Mouse (Mus musculus): Measurements from ENCODE around the gene Ankfy1. TPM values are rescaled to one million over a fixed set of nuclear protein-coding genes. Genes with fewer than 3 reads are reported as not detected.

Gene Ankfy1
- 10 to 100 TPM; 30.9 to 49.4 TPM for polyA plus RNA-seq (2017; shearing (Covaris generic))

DNA sequence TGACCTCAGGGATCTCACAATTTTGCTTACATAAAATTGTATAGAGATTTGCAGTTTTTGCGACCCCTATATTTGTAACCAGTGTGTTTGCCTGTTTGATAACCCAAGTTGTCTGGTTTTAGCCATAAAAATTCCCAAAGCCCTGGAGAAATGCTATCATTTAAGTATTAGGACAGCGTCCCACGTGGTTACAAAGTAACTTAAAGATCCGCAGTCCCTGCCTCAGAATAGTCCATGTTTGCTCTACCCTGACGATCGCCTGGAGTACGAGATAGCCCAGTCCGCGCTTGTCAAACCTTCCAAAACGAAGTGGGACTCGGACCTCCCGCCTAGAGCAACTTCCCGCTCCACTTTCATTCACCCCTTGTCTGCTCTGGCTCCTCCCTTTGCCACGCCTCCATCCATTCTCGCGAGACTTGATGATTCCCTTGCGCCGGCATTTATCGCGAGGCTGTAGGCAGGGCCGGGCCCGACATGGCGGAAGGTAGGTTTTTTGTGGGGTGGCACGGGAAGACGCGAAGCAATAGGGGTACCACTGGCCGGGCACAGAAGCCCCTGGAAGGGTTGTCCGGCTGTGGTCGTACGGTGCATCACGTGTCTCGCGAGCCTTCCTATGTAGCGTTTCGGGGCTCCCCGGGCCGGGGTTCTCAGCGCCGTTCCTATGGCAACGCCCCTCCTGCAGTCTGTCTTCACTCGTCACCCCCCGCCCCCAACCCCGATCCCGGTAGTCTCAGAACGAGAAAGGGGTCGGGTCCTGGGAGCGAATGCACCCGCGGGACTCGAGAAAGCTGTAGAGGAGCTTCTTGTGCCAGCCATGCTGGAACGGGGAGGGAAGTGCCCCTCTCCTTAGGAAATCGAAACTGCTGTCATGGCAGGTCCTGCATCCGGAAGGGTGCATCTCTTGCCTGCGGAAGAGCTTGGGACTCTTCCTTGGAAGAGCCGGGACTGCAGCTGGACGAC lies at the start of gene Ankfy1:
Gene Ankfy1, plus strand, starts transcription at position 456 of the 960 bp plus-strand sequence.

DNA sequence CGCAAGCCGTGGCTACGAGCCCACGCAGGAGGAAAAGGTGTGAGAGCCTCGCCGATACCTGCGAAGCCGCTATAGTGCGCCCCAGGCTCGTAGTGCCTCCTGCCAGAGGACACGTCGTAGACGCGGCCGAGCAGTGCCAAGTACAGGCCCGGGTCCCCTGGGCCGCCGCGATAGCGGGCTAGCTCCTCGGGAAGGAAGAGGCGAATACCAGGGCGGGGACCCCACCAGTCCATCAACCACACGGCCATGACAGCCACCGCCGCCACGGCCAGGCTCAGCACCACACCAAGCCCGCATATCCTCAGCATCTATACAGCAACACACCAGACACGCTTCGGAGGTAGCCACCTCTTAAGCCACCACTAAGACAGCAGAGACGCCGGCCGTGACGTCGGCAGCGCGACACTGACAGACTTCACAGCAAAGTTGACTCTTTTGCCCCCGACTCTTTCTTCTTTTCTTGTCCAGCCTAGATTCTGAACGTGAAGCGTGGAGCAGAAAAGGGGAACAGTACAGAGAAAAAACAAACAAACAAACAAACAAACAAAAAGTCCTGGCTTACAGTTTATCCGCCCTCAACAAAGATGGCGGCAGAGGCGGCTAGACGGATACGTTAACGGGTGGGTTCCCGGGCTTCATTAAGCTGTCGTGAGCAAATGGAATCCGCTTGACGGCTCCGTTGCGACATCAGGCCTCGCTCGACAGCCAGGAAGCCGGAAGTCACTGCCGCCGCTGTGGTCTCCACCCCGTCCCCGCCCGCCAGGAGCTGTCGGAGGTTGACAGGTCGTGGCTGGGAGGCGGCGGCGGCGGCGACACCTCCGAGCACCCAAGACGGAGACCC lies 105.9 kb downstream of the Ankfy1 start, which contains the start of the genes Cyb5d2 and Zzef1:
Gene Cyb5d2, minus strand, starts transcription at position 688 of the 841 bp plus-strand sequence.
Gene Zzef1, plus strand, starts transcription at position 772 of the 841 bp plus-strand sequence.

Other genes with a start within 250 kb of the Ankfy1 start
- 10 to 100 TPM; 68.5 to 88.6 TPM for gene Mybbp1a, start 248.7 kb upstream of the Ankfy1 start, polyA plus RNA-seq (2017; shearing (Covaris generic))
- not detected for gene Spns2, start 200.1 kb upstream of the Ankfy1 start, polyA plus RNA-seq (2017; shearing (Covaris generic))
- under 1 TPM; 0.22 to 0.44 TPM for gene Spns3, start 139.5 kb upstream of the Ankfy1 start, polyA plus RNA-seq (2017; shearing (Covaris generic))
- gene Ube2g1, start 82.7 kb upstream of the Ankfy1 start, polyA plus RNA-seq (2017; shearing (Covaris generic)), result 10 to 100 TPM; 56.0 to 71.4 TPM
- gene Cyb5d2, start 106.1 kb downstream of the Ankfy1 start, polyA plus RNA-seq (2017; shearing (Covaris generic)), result 1 to 10 TPM; 5.7 to 8.2 TPM
- 10 to 100 TPM; 19.0 to 21.3 TPM for gene Zzef1, start 106.2 kb downstream of the Ankfy1 start, polyA plus RNA-seq (2017; shearing (Covaris generic))

All from activated CD4-positive, CD25-positive, alpha-beta regulatory T cell (primary cell).